Mouse (Mus musculus): ENCODE data around the gene Tmem25. TPM values are rescaled to one million over a fixed set of nuclear protein-coding genes. Genes with fewer than 3 reads are reported as not detected.
A peak's percentile ranks its signal among the peaks of the same experiment; 100 is the strongest.
"Not testable (repeated sequence)": the region's sequence is repeated elsewhere in the genome, so short reads cannot be mapped to it uniquely, and the experiment has no call there.

The Tmem25 gene
- total RNA-seq, 2 experiments from 2014 or later = 4.2 to 7.9 TPM

GRCm38 (mm10) chr9:44807778-44808177 is 8.7 kb upstream of the Tmem25 start:
- no peak for TF ChIP-seq CTCF (IDR thresholded peaks at IDR 0.05)
- Histone ChIP-seq H3K4me3 (no peak overlapping the region), H3K27ac (no peak overlapping the region)
- DNase-seq = no peak
- intact Hi-C loops (cut with DNase I) = no loop called here

GRCm38 (mm10) chr9:44807141-44807540 is 8.0 kb upstream of the Tmem25 start:
- DNase-seq = no peak
- TF ChIP-seq CTCF (IDR thresholded peaks at IDR 0.05) = no peak
- no peak overlapping the region for H3K27ac ChIP-seq
- intact Hi-C loops (cut with DNase I) = no loop called here
- no peak overlapping the region for H3K4me3 ChIP-seq

GRCm38 (mm10) chr9:44805536-44805935 is 6.4 kb upstream of the Tmem25 start:
- H3K4me3 ChIP-seq = no peak overlapping the region
- H3K27ac ChIP-seq = peak overlapping the region; percentile 48
- TF ChIP-seq CTCF (IDR thresholded peaks at IDR 0.05) = no peak
- DNase-seq = no peak
- intact Hi-C loops (cut with DNase I) = no loop called here

DNA sequence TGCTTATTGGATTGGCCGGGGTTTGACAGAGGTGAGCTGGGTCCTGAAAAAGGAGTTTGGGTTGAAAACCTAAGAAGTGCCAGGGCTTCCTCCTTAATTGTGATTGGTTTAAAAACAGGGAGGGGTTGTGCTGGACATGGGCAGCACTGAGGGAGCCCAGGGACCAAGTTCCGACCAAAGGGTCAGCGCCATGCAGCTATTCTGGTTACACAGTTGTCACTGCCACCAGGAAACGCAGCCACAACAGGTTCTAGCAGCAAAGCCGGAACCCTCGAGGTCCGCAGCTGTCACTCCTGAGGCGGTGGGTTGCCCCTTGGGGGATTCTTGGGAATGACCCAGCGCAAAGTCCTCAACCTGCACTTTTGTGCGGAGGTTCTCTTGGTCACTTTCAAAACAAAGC is 5.6 kb upstream of the Tmem25 start:
- no peak for TF ChIP-seq CTCF (IDR thresholded peaks at IDR 0.05)
- Histone ChIP-seq H3K27ac (0 out of 2 replicates have a peak overlapping the region, but pooled peaks have one; percentile 20), H3K4me3 (no peak overlapping the region)
- intact Hi-C loops (cut with DNase I) = no loop called here
- DNase-seq = no peak

- intact Hi-C loops (cut with DNase I) = no loop called here
- Histone ChIP-seq H3K4me3 (no peak within 1 kb of the TSS), H3K27ac (no peak within 1 kb of the TSS)
- TF ChIP-seq CTCF (IDR thresholded peaks at IDR 0.05) = no peak
- DNase-seq = no peak
Measured at GRCm38 (mm10) chr9:44802808-44803450, 3.8 kb upstream of the Tmem25 start, which contains the start of gene Ttc36. Gene Ttc36 (minus strand): TSS chr9:44803072.

GRCm38 (mm10) chr9:44801669-44802068 is 2.6 kb upstream of the Tmem25 start:
- TF ChIP-seq CTCF (IDR thresholded peaks at IDR 0.05) = no peak
- Histone ChIP-seq H3K4me3 (no peak overlapping the region), H3K27ac (no peak overlapping the region)
- DNase-seq = no peak
- intact Hi-C loops (cut with DNase I) = no loop called here

DNA sequence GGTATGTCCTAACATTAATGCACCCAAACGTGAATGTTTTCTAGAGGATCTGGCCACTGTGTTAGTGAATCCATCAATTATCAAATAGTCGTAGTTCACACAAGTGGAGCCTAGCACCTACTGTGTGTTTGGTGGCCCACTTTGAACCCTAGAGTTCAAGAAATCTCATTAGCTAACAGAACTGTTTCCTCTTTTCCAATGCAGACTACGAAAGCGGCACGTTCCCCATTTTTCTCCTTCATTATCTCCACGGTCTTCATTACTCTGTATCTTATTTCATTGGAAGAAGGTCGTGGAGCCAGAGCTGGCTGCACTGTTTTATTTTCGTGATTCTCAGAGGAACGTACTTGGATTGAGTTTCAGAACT is 834 bp upstream of the Tmem25 start:
- TF ChIP-seq CTCF (IDR thresholded peaks at IDR 0.05) = no peak
- peak overlapping the region; percentile 79 for H3K27ac ChIP-seq
- intact Hi-C loops (cut with DNase I) = no loop called here
- peak overlapping the region; percentile 82 for H3K4me3 ChIP-seq
- DNase-seq = no peak

- peak overlapping the region; percentile 79 for H3K27ac ChIP-seq
- intact Hi-C loops (cut with DNase I) = no loop called here
- peak overlapping the region; percentile 82 for H3K4me3 ChIP-seq
- DNase-seq = peak; percentile 78
- TF ChIP-seq CTCF (IDR thresholded peaks at IDR 0.05) = no peak
Measured at GRCm38 (mm10) chr9:44798298-44798697, 809 bp downstream of the Tmem25 start.

- Histone ChIP-seq H3K27ac (no peak overlapping the region), H3K4me3 (no peak overlapping the region)
- TF ChIP-seq CTCF (IDR thresholded peaks at IDR 0.05) = no peak
- no peak for DNase-seq
- intact Hi-C loops (cut with DNase I) = no loop called here
Measured at GRCm38 (mm10) chr9:44792842-44793241, 6.3 kb downstream of the Tmem25 start.

DNA sequence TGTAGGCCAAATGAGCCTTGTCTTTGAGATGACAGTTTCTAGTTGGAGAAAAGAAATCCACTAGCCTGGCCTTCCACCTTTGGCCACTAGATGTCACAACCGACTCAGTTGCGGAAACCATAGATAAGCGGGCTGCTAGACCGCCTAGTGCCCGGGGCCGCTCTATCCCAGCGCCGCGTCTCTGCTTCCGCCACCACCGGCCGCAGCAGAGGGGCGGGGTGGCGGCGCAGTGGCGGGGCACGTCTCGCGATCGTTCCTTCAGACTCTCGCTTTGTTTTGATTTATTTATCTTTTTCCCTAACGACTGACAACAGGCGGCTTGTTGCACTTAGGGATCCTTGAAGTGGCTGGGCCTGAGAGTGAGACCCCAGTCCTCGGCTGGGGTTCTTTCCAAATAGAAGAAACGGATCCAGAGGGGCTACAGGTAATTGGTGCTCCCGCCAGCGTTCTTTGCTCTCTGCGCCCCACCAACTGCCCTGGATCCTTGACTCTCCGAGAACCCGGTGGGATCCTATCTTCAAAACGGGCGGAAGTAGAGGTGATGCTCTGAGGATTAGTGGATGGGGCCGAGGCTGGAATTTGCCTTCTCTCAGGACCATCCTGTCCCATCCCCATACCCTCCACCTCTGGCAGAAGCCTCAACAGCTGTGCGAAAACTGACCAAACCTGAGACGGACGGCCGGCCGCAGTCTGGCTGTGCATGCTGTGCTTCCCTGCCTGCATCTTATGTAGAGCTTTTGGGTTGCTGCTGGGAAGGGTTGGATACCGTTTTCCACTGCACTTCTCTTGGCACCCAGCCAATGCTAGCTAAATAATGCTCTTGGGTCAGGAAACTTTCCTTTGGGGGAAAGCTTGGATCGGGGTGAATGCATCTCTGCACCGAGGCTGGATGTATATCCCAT is 26.1 kb downstream of the Tmem25 start:
- Histone ChIP-seq H3K4me3 (peak overlapping the region; percentile 98), H3K27ac (peak overlapping the region; percentile 91)
- DNase-seq = peak; percentile 96
- TF ChIP-seq CTCF (IDR thresholded peaks at IDR 0.05) = peak; percentile 90
- intact Hi-C loops (cut with DNase I) = no loop called here

- intact Hi-C loops (cut with DNase I) = no loop called here
- H3K4me3 ChIP-seq = no peak overlapping the region
- DNase-seq = no peak
- H3K27ac ChIP-seq = peak overlapping the region; percentile 91
- no peak for TF ChIP-seq CTCF (IDR thresholded peaks at IDR 0.05)
Measured at GRCm38 (mm10) chr9:44772392-44772749, 26.7 kb downstream of the Tmem25 start.

DNA sequence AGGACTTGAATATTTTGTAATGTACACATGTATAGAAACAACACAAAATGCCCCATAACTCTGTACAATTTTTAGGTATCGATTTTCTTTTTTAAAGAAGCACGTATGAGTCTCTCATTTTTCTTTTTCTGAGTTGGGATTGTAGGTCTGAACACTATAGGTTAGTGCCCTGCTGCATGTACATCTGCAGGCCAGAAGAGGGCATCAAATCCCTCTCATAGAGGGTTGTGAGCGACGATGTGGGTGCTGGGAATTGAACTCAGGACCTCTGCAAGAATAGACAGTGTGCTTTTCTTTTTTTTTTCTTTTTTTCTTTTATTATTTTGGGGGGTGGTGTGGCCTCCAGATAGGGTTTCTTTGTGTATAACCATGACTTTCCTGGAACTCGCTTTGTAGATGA is 27.7 kb downstream of the Tmem25 start:
- Histone ChIP-seq H3K27ac (no peak overlapping the region), H3K4me3 (no peak overlapping the region)
- intact Hi-C loops (cut with DNase I) = no loop called here
- no peak for DNase-seq
- 0 out of 2 replicates have a peak, but pooled peaks have one; percentile 6 for TF ChIP-seq CTCF (IDR thresholded peaks at IDR 0.05)

DNA sequence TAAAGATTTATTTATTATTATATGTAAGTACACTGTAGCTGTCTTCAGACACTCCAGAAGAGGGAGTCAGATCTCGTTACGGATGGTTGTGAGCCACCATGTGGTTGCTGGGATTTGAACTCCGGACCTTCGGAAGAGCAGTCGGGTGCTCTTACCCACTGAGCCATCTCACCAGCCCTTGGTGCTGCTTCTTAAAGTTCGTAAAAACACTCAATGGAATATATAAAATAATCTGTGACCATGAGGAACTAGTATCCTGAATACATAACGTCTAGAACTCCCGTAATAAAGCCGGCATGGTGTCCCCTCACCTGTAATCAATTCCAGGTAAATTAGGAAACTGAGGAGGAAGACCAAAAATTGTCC is 31.1 kb downstream of the Tmem25 start:
- Histone ChIP-seq H3K4me3 (peak overlapping the region; percentile 92), H3K27ac (peak overlapping the region; percentile 99)
- 0 out of 2 replicates have a peak, but pooled peaks have one; percentile 7 for TF ChIP-seq CTCF (IDR thresholded peaks at IDR 0.05)
- intact Hi-C loops (cut with DNase I); DNase-seq: not testable (repeated sequence)

Measured in gastrocnemius, adult 2 months (tissue).